Mouse (Mus musculus) natural killer cell, adult 2 months (primary cell): ENCODE measurements around the gene Dnajc17.

Source experiments
- DNase-seq, 2 experiments: peaks; one replicate each; pipeline ENCODE4 v3.0.0; 2022; ENCODE audit warnings: low spot score in 2 of 2

Dnajc17 gene

GRCm38 (mm10) chr2:119163135-119163534 is 45.5 kb downstream of the Dnajc17 start:
- no peak for DNase-seq

DNA sequence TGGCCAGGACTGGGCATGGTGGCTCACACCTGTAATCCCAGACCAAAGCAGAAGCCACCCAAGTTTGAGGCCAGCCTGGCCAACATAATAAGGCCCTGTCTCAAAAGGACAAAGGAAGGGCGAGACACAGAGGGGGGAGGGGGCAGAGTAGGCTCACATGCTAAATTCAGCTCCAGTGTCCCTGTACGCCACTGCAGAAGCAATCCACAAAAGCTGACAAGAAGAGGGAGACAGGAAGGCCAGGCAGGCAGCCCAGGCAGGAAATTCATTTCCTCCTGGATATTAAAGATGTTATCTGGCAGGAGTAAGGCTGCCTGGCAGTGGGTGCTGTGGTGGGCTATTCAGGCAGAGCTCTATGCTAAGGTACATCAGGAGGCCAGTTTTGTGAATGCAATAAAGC is 47.3 kb downstream of the Dnajc17 start:
- no peak for DNase-seq

DNA sequence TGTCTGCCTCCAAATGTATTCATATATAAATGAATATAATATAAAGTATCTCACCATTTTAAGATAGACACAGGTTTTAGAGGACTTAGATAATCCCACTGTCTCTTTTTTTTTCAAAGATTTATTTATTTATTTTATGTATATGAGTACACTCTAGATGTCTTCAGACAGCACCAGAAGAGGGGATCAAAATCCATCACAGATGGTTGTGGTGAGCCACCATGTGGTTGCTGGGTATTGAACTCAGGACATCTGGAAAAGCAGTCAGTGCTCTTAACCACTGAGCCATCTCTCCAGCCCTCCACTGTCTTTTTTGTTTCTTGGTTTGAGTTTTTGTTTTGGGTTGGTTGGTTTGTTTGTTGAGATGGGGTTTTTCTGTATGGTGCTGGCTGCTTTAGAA is 50.8 kb downstream of the Dnajc17 start:
- DNase-seq, result no peak

- DNase-seq, result peak; percentile 91 to 93
These were observed 51.7 kb downstream of the Dnajc17 start, which contains the start of gene Rmdn3 for GRCm38 (mm10) chr2:119156681-119157572. Rmdn3 (minus strand) TSS chr2:119157034.

- no peak for DNase-seq
These were observed 52.4 kb downstream of the Dnajc17 start for GRCm38 (mm10) chr2:119156081-119156680.

DNA sequence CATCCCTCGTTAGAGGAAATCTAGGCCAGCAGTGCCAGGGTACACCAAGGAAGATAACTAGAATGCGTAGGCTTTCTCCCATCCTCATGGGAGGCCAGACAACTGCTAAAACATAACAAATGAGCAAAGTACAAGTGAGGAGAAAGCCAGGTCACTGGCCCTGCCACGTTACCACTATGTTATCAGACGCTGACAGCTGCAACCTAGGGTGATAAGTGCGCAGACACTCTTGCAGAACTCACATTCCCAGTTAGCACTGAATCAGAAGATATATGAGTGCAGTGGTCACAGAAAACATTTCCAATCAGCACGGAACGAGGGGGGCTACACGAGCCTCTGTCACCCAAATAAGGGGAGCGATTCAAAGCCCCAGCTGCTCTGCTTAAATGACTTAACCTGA is 53.2 kb downstream of the Dnajc17 start:
- no peak for DNase-seq

- DNase-seq, result no peak
These were observed 53.9 kb downstream of the Dnajc17 start for GRCm38 (mm10) chr2:119154683-119155082.

DNA sequence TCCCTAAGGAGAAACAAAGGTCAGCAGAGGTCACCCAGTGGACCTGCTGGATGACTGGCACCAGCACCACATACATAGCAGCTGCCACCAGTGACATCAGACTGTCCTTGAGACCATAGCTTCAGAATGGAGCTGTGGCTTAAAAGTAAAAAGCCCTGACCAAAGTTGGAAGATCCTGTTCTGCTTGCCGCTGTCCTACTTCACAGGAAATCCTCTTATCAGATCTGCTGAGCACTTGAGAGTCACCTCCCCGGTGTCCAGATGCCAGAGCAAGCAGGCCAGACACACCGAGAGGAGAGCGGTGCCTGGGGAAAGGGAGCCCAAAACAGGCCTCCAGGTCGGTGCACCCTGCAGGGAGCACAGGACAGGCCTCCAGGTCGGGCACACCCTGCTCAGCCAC is 56.3 kb downstream of the Dnajc17 start:
- no peak for DNase-seq

DNA sequence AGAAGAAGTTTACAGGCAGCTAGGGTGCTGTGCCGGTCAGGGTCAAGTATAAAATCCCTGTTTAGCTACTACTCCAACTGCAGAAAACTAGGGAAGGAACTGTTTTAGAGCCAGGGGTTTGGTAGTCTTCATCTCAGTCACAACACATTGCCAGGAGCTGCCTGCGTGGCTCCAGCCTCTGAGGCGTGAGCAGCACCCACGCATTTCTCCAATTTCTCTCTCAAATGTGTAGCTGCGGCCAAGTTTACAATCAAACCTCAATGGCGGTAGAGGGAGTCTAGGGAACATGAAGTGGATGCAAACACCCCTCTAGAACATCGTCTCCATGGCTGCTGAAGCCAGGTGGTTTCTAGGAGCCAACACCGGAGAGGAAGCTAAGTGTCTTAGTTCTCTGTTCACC is 60.8 kb downstream of the Dnajc17 start:
- DNase-seq, result no peak

GRCm38 (mm10) chr2:119147160-119147678 is 61.4 kb downstream of the Dnajc17 start:
- no peak for DNase-seq

- no peak for DNase-seq
These were observed 62.2 kb downstream of the Dnajc17 start for GRCm38 (mm10) chr2:119146435-119146834.

DNA sequence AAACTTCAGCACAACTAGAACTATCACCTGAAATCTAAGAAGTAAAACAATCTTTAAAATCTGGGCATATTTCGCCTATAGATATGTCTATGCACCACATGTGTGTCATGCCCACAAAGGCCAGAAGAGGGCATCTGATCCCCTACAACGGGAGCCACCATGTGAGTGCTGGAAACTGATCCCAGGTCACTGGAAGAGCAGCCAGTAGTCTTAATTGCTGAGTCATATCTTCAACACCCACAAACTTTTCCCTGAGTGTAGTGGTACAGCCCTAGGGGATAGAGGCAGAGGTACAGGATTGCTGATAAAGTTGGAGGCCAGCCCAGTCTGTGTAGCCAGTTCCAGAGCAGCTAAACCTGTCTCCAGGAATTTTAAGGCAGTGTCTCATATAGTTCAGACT is 63.4 kb downstream of the Dnajc17 start:
- DNase-seq, result no peak

DNA sequence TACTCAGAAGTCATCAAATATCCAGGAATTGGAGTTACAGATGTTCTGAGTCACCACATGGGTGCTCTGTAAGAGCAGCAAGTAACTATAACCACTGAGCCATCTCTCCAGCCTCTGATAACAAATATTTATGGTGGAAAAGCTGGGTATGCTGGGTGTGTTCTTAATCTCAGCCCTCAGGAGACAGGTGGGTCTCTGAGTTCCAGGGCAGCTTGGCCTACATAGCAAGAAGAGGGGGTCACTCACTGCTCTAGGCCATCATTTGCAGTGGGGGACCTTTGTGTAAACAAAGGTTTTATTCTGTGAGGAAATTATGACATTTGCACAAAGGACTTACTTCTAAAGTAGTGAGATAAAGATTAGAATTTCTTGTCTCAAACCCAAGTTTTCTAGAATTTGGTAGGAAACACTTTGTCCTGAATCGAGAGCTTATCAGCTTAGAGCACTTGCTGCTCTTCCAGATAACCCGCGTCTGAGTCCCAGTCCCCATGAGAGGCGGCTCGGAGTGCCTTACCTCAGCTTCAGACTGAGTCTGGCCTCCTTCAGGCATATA is 72.2 kb downstream of the Dnajc17 start:
- DNase-seq, result no peak
